Mouse (Mus musculus) A20 (cell line): ENCODE data around the gene Snx30.

ENCODE experiments used
- DNase-seq: peaks from one replicate; pipeline ENCODE4 v3.0.0-alpha.2; 2011; ENCODE audit warnings: low read depth, low spot score

Gene Snx30

GRCm38 (mm10) chr4:59823470-59823869, 17.8 kb downstream of the Snx30 start:
- DNase-seq, result no peak

DNA sequence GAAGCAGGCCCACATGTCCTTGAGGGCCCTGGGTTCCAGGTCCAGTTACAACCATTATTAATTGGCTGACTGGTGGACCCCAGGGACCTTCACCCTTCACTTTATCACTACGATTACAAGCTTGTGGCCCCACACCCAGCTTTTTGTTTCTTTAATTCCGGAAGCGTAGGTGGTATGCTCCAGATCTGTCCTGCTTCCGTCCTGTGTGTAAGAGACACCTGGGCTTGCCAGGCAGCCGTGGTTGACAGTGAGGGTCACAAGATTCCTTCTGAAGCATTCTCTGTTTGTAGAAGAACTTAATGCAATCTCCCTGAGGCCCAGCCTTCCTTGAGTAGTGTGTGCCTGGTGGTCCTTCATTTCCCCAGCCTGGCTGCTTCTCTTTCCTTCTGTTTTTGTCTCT, 19.2 kb downstream of the Snx30 start:
- no peak for DNase-seq

DNA sequence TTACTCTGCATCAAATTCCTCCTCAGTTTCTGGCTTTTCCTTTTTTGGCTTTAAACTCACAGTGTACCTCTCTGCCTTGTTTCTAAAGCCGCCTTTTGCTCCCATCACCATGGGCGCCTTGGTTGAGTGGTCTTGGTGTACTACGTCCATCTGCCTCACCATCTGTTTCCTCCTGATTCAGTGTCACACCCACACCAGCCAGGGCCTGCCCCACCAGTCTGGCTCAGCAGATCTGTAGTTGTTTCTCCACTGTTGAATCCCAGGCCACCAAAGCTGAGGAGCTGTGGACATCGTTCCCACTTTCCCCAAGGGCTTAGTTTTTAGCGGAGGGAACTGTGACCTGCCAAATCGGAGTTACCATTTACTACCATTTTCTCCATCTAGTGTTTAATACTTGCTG, 20.0 kb downstream of the Snx30 start:
- DNase-seq, result no peak

- no peak for DNase-seq
These were observed 20.7 kb downstream of the Snx30 start for GRCm38 (mm10) chr4:59826381-59826780.

DNA sequence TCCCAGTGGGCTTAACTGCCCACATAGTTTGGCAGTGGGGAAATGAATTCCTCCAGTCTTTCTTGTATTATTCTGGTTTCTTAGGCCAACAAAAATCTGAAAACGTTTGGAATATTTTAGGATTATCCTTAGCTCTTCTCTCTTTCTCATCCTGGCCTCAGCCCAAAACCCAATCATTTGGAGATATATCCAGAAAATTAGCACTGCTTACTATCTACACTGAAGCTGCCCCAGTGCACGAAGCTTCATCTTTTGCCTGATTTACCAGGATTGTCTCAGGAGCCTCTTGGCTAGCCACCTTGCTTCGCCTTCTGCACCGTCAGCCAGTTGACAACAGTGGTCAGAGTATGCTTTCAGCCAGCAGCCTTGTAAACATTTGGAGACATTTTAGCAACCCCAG, 23.4 kb downstream of the Snx30 start:
- no peak for DNase-seq

DNA sequence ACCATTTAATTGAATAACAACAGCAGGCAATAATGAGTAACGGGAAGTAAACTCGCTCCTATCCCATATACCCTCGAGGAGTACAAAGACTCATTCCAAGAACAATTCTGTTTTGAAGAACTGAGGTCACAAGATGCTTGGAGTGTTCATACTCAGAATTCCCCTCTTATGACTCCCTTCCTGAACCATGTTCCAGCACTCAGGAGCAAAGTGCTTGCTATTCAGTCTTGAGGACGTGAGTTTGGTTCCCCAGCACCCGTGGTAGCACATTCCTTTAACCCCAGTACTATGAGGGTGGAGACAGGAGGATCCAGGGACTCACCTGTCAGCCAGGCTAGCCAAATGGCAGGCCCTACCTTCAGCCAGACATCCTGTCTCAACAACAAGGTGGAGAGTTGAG, 25.4 kb downstream of the Snx30 start:
- no peak for DNase-seq

GRCm38 (mm10) chr4:59832810-59833209, 27.2 kb downstream of the Snx30 start:
- DNase-seq, result no peak

DNA sequence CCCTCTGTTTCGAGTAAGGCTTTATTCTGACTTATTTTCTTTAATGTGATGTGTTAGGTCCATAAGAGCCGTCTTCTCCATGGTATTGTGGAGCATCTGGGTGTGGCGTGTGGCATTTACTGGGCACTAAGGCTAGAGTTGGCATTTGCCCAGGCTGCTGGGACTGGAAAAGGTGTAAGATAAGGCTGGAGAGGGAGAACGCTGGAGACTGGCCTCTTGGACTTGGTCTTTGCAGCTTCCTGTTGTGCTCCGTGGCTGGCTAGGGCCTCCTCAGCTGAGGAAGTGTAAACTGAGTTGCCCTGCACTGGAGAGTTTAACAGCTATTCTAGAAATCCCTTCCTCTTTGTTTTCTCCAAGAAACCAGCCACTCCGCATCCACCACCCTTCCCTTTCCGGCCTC, 32.0 kb downstream of the Snx30 start:
- no peak for DNase-seq

DNA sequence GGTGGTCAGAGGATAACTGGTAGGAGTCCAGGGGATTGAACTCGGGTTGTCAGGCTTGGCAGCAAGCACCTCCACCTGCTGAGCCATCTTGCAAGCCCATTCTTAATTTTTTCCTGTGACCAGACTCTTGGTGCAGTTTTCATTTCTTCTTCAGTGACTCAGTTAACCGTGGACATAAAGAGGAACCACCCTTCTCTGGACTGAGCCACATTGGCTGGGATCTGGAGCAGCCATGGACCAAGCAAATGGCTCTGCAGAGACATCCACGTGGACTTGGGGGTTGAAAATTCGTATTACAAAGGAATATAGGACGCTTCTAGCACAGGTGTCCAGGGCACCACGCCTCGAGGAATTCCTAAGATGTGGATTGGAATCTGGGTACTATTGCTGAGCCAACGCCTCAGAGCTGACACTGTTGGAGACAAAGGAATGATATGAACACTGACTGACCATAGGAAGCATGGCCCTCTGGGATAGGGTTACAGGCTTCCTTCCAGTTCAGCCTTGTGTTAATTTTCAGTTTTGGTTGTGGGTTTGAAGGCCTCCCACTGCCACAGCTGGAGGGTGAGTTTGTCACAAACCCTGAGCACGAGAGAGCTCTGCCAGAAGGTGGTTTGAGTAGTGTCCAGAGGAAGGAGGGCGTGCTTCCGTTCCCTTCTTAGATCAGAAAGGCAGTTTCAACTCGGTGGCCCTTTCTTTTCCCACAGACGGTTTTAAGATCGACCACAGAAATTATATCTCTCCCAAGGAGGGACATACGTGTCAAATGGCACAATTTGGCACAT, 39.0 kb downstream of the Snx30 start:
- no peak for DNase-seq

DNA sequence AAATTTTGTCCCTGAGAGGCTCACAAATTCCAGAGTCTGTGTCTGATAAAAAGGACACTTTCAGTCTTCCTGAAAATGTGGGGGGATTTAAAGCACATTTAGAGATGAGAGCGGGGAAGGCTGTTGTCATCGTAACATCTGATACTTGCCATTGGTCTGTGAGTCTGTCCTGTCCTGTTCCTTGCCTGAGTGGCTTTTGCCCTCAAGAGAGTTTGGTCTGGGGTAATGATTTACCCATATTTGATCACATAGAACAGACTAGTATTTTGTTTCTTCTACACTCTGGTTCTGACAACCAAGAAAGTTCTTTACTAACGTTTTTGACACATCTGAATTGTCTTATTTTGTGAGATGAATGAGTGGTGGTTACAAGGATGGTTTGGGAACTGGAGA, 39.6 kb downstream of the Snx30 start:
- no peak for DNase-seq

DNA sequence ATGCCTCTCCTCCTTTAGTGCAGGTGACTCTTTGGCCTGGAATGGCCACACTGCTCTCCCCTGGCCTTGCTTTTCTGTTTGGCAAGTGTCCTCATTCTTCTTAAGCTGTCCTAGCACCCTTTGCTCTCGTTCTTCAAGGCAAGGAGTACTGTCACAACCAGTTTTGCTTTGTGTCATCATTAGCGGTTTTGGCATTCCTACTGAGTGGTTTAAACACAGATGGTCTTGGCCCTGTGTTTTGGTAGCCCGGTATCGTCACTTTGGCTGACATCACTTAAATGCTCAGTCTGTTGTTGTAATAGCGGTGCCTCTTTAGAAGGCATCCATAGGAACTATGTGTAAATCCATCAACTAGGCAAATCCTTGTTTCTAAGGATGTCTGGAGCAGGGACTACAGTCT, 41.8 kb downstream of the Snx30 start:
- no peak for DNase-seq

- DNase-seq, result peak; percentile 80
These were observed 44.5 kb downstream of the Snx30 start for GRCm38 (mm10) chr4:59850181-59850580.

DNA sequence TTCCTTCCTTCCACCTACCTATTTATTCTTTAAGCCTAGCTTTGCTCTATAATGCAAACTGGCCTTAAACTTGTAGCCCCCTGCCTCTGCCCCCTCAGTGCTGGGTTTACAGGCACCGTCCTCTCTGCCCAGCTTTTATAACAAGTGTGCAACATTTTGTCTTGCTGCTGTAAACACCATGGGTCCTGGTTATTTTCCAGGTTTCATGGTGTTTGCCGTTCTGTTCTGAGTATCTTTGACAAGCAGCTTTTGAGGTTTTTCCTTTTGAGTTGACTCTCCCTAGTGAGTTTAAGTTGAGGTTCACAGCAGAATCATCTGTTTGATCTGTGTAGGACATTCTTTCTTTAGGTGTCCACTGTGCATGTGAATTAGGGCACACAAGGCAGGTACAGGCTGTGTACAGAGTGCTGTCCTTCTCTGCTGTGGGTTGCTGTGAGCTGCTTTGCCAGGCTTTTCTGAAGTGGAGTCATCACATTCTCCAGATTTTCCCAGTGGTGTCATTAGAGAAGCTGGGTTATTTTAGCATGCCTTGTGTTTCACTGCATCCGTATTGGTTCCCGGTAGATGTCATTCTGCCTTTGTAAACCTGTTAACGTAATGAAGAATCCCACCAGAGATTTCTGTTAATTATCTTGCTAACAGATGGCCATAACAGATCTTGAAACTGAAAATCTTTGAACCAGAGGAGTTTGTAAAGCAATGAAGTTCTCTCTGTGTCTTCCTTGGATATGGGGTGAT, 45.4 kb downstream of the Snx30 start:
- no peak for DNase-seq

DNA sequence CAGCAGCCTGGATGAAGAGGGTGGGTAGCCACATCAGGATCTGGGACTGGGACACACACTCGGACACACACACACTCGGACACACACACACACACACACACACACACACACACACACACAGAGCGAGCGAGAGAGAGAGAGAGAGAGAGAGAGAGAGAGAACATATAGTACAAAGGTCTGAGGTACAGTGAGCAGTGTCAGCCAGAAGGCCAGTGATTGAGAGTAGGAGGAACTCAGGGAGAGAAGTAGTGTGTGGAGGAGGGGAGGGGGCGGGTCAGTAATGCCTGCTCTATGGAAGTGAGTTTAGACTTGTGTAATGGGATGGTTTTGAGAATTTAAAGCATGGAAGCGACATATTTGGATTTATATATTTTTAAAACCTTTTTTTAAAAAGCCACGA, 47.5 kb downstream of the Snx30 start:
- DNase-seq, result no peak

GRCm38 (mm10) chr4:59859693-59860425, 54.2 kb downstream of the Snx30 start:
- DNase-seq, result peak; percentile 64

- no peak for DNase-seq
These were observed 54.8 kb downstream of the Snx30 start for GRCm38 (mm10) chr4:59860431-59860830.

- no peak for DNase-seq
These were observed 56.2 kb downstream of the Snx30 start for GRCm38 (mm10) chr4:59861871-59862270.

GRCm38 (mm10) chr4:59862335-59862734, 56.7 kb downstream of the Snx30 start:
- no peak for DNase-seq

DNA sequence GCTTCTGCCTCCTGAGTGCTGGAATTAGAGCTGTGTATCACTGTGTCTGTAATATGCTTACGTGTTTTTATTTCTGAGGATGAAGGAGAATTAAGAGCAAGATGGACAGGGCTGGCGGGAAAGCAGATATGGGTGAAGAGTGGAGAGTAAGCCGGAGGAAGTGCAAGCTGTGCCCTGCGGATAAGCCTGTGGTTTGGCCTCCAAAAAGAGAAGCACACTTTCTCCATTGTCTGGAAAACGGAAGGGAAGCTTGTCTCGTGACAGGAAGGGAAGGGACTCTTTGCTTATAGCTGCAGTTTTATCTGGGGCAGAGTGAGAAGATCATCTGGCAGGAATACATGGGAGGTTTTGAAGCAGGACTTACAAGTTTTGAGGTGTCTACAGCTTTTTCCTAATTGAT, 58.2 kb downstream of the Snx30 start:
- DNase-seq, result no peak

DNA sequence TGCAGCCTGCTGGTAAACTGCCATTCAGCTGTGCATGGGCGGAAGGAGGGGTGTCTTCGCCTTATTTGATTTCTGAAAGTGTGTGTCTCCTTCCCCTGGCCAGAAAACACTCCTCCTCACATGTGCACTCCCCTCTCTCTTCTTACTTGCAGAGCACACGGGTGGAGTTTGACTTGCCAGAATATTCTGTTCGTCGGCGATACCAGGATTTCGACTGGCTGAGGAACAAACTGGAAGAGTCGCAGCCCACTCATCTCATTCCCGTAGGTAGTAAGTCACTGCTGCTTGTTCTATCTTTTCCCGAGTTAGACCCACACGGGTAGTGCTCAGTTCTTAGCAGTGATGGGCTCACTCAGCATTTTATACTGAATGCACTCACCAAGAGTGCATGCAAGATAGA, 62.4 kb downstream of the Snx30 start:
- DNase-seq, result no peak

DNA sequence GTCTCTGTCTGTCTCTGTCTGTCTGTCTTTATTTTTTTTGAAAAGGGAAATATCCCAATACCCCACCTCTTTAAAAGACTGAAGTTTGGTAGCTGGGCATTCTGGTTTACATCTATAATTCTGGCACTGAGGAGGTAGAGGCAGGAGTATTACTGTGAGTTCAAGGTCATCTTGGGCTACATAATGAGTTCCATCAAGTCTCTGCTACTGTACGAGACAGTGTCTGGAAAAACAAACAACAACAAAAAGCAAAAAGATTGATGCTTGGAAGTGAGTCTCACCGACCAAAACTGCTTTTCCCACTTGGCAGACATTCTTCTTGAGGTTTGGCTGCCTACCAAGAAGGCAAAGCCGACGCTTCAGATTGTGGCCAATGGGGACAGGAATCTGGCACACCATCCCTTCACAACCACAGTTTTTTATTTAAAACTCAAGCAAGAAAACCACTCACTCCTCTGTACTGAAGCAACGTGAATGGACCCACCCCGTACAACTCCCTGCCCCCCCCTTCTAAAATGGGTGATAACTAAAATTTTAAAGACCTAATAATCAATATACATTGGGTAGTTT, 63.9 kb downstream of the Snx30 start:
- no peak for DNase-seq

- no peak for DNase-seq
These were observed 64.8 kb downstream of the Snx30 start for GRCm38 (mm10) chr4:59870433-59870832.
